Mouse (Mus musculus) frontal cortex, adult 2 months (tissue): Measurements from ENCODE around the gene Cables2. TPM values are rescaled to one million over a fixed set of nuclear protein-coding genes. Genes with fewer than 3 reads are reported as not detected.
"Not testable (repeated sequence)": the region's sequence is repeated elsewhere in the genome, so short reads cannot be mapped to it uniquely, and the experiment has no call there.

Experiments used
- DNase-seq, 2 experiments: peaks; one replicate each; pipeline ENCODE4 v3.0.0; 2022; ENCODE audit warnings: low spot score in 1 of 2; ENCODE audit errors: extremely low spot score in 1 of 2
- polyA plus RNA-seq: library from polyadenylated mRNA; depleted of rRNA; stranded (reverse); fragments of >200 nt; gene quantifications from 2 replicates; pipeline ENCODE4 v1.2.3, GENCODE M21; 2012

Cables2 gene
- polyA plus RNA-seq, 1 experiment = 33.3 TPM

GRCm38 (mm10) chr2:180288966-180289365 lies 15.7 kb upstream of the Cables2 start:
- DNase-seq = no peak

- no peak for DNase-seq
Measured at GRCm38 (mm10) chr2:180279321-180279720, 6.0 kb upstream of the Cables2 start.

GRCm38 (mm10) chr2:180277773-180278320 lies 4.6 kb upstream of the Cables2 start:
- no peak for DNase-seq

- no peak for DNase-seq
Measured at GRCm38 (mm10) chr2:180276851-180277259, 3.6 kb upstream of the Cables2 start.

- no peak for DNase-seq
Measured at GRCm38 (mm10) chr2:180276385-180276784, 3.1 kb upstream of the Cables2 start.

- peak in 1 of 2 experiments; percentile 87 for DNase-seq
Measured at GRCm38 (mm10) chr2:180275836-180276235, 2.5 kb upstream of the Cables2 start.

- no peak for DNase-seq
Measured at GRCm38 (mm10) chr2:180274523-180274922, 1.2 kb upstream of the Cables2 start.

- no peak for DNase-seq
Measured at GRCm38 (mm10) chr2:180272884-180273321, 393 bp downstream of the Cables2 start.

- DNase-seq = no peak
Measured at GRCm38 (mm10) chr2:180271804-180272395, 1.4 kb downstream of the Cables2 start.

GRCm38 (mm10) chr2:180270537-180271255 lies 2.6 kb downstream of the Cables2 start:
- no peak for DNase-seq

- no peak for DNase-seq
Measured at GRCm38 (mm10) chr2:180269329-180269728, 4.0 kb downstream of the Cables2 start.

- no peak for DNase-seq
Measured at GRCm38 (mm10) chr2:180267955-180268354, 5.3 kb downstream of the Cables2 start.

- no peak for DNase-seq
Measured at GRCm38 (mm10) chr2:180262891-180263290, 10.4 kb downstream of the Cables2 start.

GRCm38 (mm10) chr2:180262441-180262840 lies 10.9 kb downstream of the Cables2 start:
- DNase-seq = no peak

- DNase-seq = no peak
Measured at GRCm38 (mm10) chr2:180261901-180262300, 11.4 kb downstream of the Cables2 start.

- DNase-seq = no peak
Measured at GRCm38 (mm10) chr2:180260610-180261480, 12.5 kb downstream of the Cables2 start.

GRCm38 (mm10) chr2:180259826-180260609 lies 13.3 kb downstream of the Cables2 start:
- DNase-seq = not testable (repeated sequence)

- not testable (repeated sequence) for DNase-seq
Measured at GRCm38 (mm10) chr2:180258951-180259484, 14.3 kb downstream of the Cables2 start.

- no peak for DNase-seq
Measured at GRCm38 (mm10) chr2:180257963-180258865, 15.1 kb downstream of the Cables2 start.
